ENCODE assay signal across 10 mouse cellular contexts in the genomic region with DNA sequence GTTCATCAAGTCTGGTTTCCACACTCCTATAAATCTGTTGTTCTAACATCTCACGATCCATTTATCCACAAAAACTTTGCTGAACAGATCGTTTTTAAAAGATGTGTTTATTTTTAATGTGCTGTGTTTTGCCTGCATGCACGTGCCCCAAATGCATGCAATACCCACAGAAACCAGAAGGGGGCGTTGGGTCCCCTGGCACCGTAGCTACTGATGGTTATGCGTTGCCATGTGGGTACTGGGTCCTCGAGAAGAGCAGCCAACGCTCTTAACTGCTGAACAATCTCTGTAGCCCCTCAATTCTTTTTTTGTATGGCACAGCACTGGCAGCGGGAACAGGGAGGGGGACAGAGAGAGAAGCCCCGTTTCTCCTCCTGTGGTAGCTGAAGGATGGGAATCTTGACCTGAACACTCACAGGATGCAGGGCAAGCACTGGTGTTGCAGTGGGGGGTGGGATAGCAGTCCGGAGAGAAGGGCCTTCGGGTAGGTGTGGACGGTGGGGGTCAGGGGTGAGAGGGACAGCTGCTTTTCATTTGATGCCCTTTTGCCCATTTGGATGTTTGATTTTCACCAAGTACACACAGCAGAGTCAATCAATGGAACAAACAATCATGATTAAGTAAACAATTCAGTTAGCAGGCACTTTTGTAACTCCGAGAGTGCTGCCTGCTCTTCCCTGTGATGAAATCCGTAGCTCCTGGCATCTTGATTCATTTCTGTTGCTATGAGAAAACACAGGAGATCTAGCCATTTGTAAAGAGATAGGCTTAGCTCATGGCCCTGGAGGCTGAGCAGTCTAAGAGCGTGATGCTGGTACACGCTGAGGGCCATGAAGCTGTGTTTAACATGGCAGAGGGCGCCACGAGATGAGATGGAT. TPM values are rescaled to one million over a fixed set of nuclear protein-coding genes. Genes with fewer than 3 reads are reported as not detected.
A peak's percentile ranks its signal among the peaks of the same experiment; 100 is the strongest.
DNase-seq lines count a peak whose midpoint lies in the region; ATAC-seq and TF ChIP-seq lines count a peak whose summit lies in the region.
"Had no signal": no experiment of that assay in that cellular context is flagged by ENCODE, and none has a peak within 500 bp of the region (broad histone marks: within the 10 kb centered on the region; RNA-seq: fewer than 3 reads in every experiment).

No protein-coding gene starts in this region.

- H3K4me3 ChIP-seq in forebrain, embryonic 14.5 days (ENCODE audit: low read depth, low read length): no peak overlapping the region
- H3K4me3 ChIP-seq in forebrain, embryonic 12.5 days (replicated peaks): no peak overlapping the region
- no peak overlapping the region for H3K4me3 ChIP-seq in thymus, adult 2 months (ENCODE audit: control insufficient read depth, insufficient read depth, low read length)
- H3K4me3 ChIP-seq: heart, embryonic 15.5 days; midbrain, embryonic 12.5 days had no signal

- no peak for TF ChIP-seq POLR2A in thymus, adult 2 months (IDR thresholded peaks at IDR 0.05; ENCODE audit: control insufficient read depth, extremely low read depth, insufficient read depth, low read length, poor library complexity)

- H3K9ac ChIP-seq in forebrain, embryonic 14.5 days (ENCODE audit: low read length): no peak overlapping the region
- H3K9ac ChIP-seq in forebrain, embryonic 12.5 days: no peak overlapping the region
- H3K9ac ChIP-seq: heart, embryonic 15.5 days; midbrain, embryonic 12.5 days had no signal

- H3K9me3 ChIP-seq in forebrain, embryonic 14.5 days (replicated peaks; ENCODE audit: control insufficient read depth, low read length): no peaks in the 10 kb centered on the region
- no peaks in the 10 kb centered on the region for H3K9me3 ChIP-seq in forebrain, embryonic 12.5 days
- H3K9me3 ChIP-seq: heart, embryonic 15.5 days; midbrain, embryonic 12.5 days had no signal

- H3K4me2 ChIP-seq in forebrain, embryonic 14.5 days (ENCODE audit: low read length): no peak overlapping the region
- H3K4me2 ChIP-seq in forebrain, embryonic 12.5 days: no peak overlapping the region
- H3K4me2 ChIP-seq: heart, embryonic 15.5 days; midbrain, embryonic 12.5 days had no signal

- peak; percentile 49 for DNase-seq in forebrain, embryonic 14.5 days (ENCODE audit: low spot score)
- DNase-seq in thymus, adult 2 months: peak; percentile 53
- DNase-seq in thymus, adult 18-20 months: no peak
- peak; percentile 57 for DNase-seq in kidney, postnatal 10 days
- peak; percentile 77 for DNase-seq in naive thymus-derived CD4-positive, alpha-beta T cell, adult 2 months (ENCODE audit: low read depth)
- no peak for DNase-seq in heart, adult 11 months
- DNase-seq in gastrocnemius, adult 18-20 months (ENCODE audit: low spot score): no peak

- no peaks in the 10 kb centered on the region for H3K36me3 ChIP-seq in forebrain, embryonic 14.5 days (ENCODE audit: control insufficient read depth, insufficient read depth, low read length)
- H3K36me3 ChIP-seq in forebrain, embryonic 12.5 days (replicated peaks): no peaks in the 10 kb centered on the region
- no peaks in the 10 kb centered on the region for H3K36me3 ChIP-seq in thymus, adult 2 months (ENCODE audit: control insufficient read depth, insufficient read depth, low read length)
- H3K36me3 ChIP-seq: heart, embryonic 15.5 days; midbrain, embryonic 12.5 days had no signal

- no peaks in the 10 kb centered on the region for H3K4me1 ChIP-seq in forebrain, embryonic 14.5 days (ENCODE audit: control insufficient read depth, insufficient read depth, low read length)
- H3K4me1 ChIP-seq in forebrain, embryonic 12.5 days: no peaks in the 10 kb centered on the region
- H3K4me1 ChIP-seq in thymus, adult 2 months (replicated peaks; ENCODE audit: control insufficient read depth, insufficient read depth, low read length): peaks cover 6% of the 10 kb centered on the region; the same call in 1 of the 2 replicates
- H3K4me1 ChIP-seq: midbrain, embryonic 12.5 days had no signal

- 51% methylated on average over 19 of the region's 19 CpGs for WGBS in forebrain, embryonic 14.5 days
- WGBS in forebrain, embryonic 12.5 days: 49% methylated on average over 19 of the region's 19 CpGs
- 57% methylated on average over 19 of the region's 19 CpGs for WGBS in thymus, adult 2 months

- no peak for ATAC-seq in forebrain, embryonic 14.5 days
- ATAC-seq in forebrain, embryonic 12.5 days (ENCODE audit: low FRiP score): no peak

- H3K27me3 ChIP-seq in forebrain, embryonic 14.5 days (replicated peaks; ENCODE audit: control insufficient read depth, insufficient read depth, low read length): no peaks in the 10 kb centered on the region
- H3K27me3 ChIP-seq in forebrain, embryonic 12.5 days: no peaks in the 10 kb centered on the region
- H3K27me3 ChIP-seq in thymus, adult 2 months (ENCODE audit: control insufficient read depth, insufficient read depth, low read length): no peaks in the 10 kb centered on the region
- H3K27me3 ChIP-seq: heart, embryonic 15.5 days had no signal

- TF ChIP-seq CTCF in thymus, adult 2 months (IDR thresholded peaks at IDR 0.05; ENCODE audit: borderline replicate concordance, control insufficient read depth, extremely low read depth, insufficient read depth, low read length, poor library complexity): peak; percentile 89

- H3K27ac ChIP-seq in forebrain, embryonic 14.5 days (ENCODE audit: low read depth, low read length): no peak overlapping the region
- no peak overlapping the region for H3K27ac ChIP-seq in forebrain, embryonic 12.5 days
- H3K27ac ChIP-seq in thymus, adult 2 months (ENCODE audit: control insufficient read depth, insufficient read depth, low read length): no peak overlapping the region
- H3K27ac ChIP-seq: heart, embryonic 15.5 days; midbrain, embryonic 12.5 days had no signal

RNA-seq across cellular contexts. Expression of gene Ttpal, which starts 15.5 kb away (rescaled TPM):
- polyA plus RNA-seq in forebrain, embryonic 14.5 days (2014; fragmentation: Nextera tagmentation; extraction: Ambion mirVana): 44.8 and 46.7 TPM in 2 replicates
- 49.4 and 49.8 TPM in 2 replicates for polyA plus RNA-seq in forebrain, embryonic 12.5 days (2016; fragmentation: Nextera tagmentation; extraction: Ambion mirVana)
- polyA plus RNA-seq in thymus, adult 2 months (2012; rRNA removed): 63.2 and 72.5 TPM in 2 replicates
- total RNA-seq in gastrocnemius, adult 18-20 months (2021): 1 to 10 TPM; 4.2 to 4.9 TPM

RNA-seq across cellular contexts. Expression of gene Serinc3, which starts 58.3 kb away (rescaled TPM):
- 37.3 and 37.9 TPM in 2 replicates for polyA plus RNA-seq in forebrain, embryonic 14.5 days (2014; fragmentation: Nextera tagmentation; extraction: Ambion mirVana)
- polyA plus RNA-seq in forebrain, embryonic 12.5 days (2016; fragmentation: Nextera tagmentation; extraction: Ambion mirVana): 32.1 and 36.1 TPM in 2 replicates
- 279 and 281 TPM in 2 replicates for polyA plus RNA-seq in thymus, adult 2 months (2012; rRNA removed)
- total RNA-seq in gastrocnemius, adult 18-20 months (2021): 100 to 1,000 TPM; 103 to 119 TPM

Comparison
In these comparisons a context has a peak if more than half of its experiments do, and no peak if none do; other contexts are left out.
1. DNase-seq: peak in forebrain, embryonic 14.5 days (single experiment), thymus, adult 2 months (single experiment), kidney, postnatal 10 days (single experiment) and naive thymus-derived CD4-positive, alpha-beta T cell, adult 2 months (single experiment); none in thymus, adult 18-20 months (0 of 2), heart, adult 11 months (single experiment) and gastrocnemius, adult 18-20 months (single experiment).